Mouse (Mus musculus) limb, embryonic 15.5 days (tissue): ENCODE data around the gene Trappc12. TPM values are rescaled to one million over a fixed set of nuclear protein-coding genes. Genes with fewer than 3 reads are reported as not detected.

Source experiments
- ATAC-seq: fragments of 200-750 bp; cut with Nextera tagmentation; 2 replicates; pipeline ENCODE4 v1.8.0; 2017; ENCODE audit warnings: low read depth, moderate TSS enrichment; ENCODE audit not compliant: insufficient number of reproducible peaks, low FRiP score, low TSS enrichment
- H3K27ac ChIP-seq: fragments of 300-500 bp; sonication (generic); 2 replicates; pipeline ENCODE4 v1.5.1; 2015; ENCODE audit warnings: moderate library complexity, mild to moderate bottlenecking, inconsistent platforms
- H3K27me3 ChIP-seq: fragments of 300-500 bp; sonication (generic); 2 replicates; pipeline ENCODE4 v1.6.1; 2015; ENCODE audit warnings: inconsistent platforms
- H3K36me3 ChIP-seq: fragments of 300-500 bp; sonication (generic); 2 replicates; pipeline ENCODE4 v1.6.1; 2015; ENCODE audit warnings: inconsistent platforms
- H3K4me1 ChIP-seq: fragments of 300-500 bp; sonication (generic); 2 replicates; pipeline ENCODE4 v1.6.1; 2015; ENCODE audit warnings: inconsistent platforms
- H3K4me2 ChIP-seq: fragments of 300-500 bp; sonication (generic); 2 replicates; pipeline ENCODE4 v1.6.1; 2015; ENCODE audit warnings: mild to moderate bottlenecking, inconsistent platforms
- H3K4me3 ChIP-seq: fragments of 300-500 bp; sonication (generic); 2 replicates; pipeline ENCODE4 v1.5.1; 2015; ENCODE audit warnings: mild to moderate bottlenecking, inconsistent platforms
- H3K9ac ChIP-seq: fragments of 300-500 bp; sonication (generic); 2 replicates; pipeline ENCODE4 v1.6.1; 2015; ENCODE audit warnings: inconsistent platforms
- H3K9me3 ChIP-seq: fragments of 300-500 bp; sonication (generic); 2 replicates; pipeline ENCODE4 v1.6.1; 2016; ENCODE audit warnings: inconsistent platforms
- WGBS: fragments of 180-500 bp; shearing (Covaris S2); methylation state at CpG from one replicate; pipeline ENCODE4 v1.1.7; 2015; 5-methylcytosine and 5-hydroxymethylcytosine counted together
- polyA plus RNA-seq: library from polyadenylated mRNA; unstranded; fragments of >200 nt; fragmentation: Nextera tagmentation; extraction: Ambion mirVana; gene quantifications from 2 replicates; pipeline ENCODE4 v1.2.1, GENCODE M21; 2015

Trappc12 gene
- polyA plus RNA-seq, 1 experiment from 2014 or later: 37.8 TPM

- Histone ChIP-seq H3K4me1 (no peaks in the 10 kb centered on the region), H3K9me3 (no peaks in the 10 kb centered on the region), H3K4me2 (no peak overlapping the region), H3K9ac (no peak overlapping the region), H3K27me3 (no peaks in the 10 kb centered on the region), H3K36me3 (peaks cover 48% of the 10 kb centered on the region), H3K27ac (no peak overlapping the region), H3K4me3 (no peak overlapping the region)
- ATAC-seq: no peak
- WGBS: 81% methylated on average over 5 of the region's 5 CpGs
Observed at GRCm38 (mm10) chr12:28727061-28727460, 23.2 kb downstream of the Trappc12 start.

DNA sequence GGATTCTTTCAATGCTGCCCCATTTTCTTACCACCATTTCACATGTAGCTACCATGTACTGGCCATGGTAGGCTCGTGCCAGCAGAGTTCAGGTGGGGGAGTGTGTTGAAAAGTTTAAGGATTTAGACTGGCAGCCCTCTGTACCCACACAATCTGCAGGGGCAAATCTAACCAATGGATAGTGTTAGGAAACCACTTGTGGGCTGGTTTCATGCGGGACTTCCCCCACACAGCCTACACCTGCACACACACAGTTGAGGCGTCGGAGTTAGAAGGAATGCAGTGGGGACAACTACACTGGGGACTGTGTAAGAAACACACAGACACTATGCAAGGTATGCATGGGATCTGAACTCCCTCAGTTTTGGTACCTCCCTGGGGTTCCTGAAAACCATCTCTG is 24.1 kb downstream of the Trappc12 start:
- WGBS: 81% methylated on average over 4 of the region's 4 CpGs
- H3K4me1 ChIP-seq: no peaks in the 10 kb centered on the region
- H3K9me3 ChIP-seq: no peaks in the 10 kb centered on the region
- no peak overlapping the region for H3K9ac ChIP-seq
- H3K27ac ChIP-seq: no peak overlapping the region
- ATAC-seq: no peak
- no peak overlapping the region for H3K4me2 ChIP-seq
- H3K36me3 ChIP-seq: peaks cover 48% of the 10 kb centered on the region
- no peak overlapping the region for H3K4me3 ChIP-seq
- no peaks in the 10 kb centered on the region for H3K27me3 ChIP-seq

DNA sequence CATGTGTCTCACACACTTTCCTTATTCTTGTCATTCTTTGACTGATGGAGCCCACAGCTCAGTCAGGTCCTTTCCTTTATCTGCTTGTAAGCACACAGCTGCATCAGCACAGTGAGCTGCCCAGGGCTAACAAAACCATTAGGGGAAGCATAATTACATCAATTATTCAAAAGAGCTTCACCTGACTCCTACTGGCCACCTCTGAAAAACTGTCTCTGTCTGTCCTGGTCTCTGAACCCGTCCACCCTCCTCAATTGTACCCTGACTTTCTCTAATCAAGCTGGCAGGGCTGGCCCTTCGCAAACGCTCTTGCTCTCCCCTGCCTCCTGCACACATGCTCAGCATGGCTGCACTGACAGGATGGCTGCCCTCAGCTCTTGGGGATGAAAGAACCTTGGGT is 25.9 kb downstream of the Trappc12 start:
- ATAC-seq: no peak
- Histone ChIP-seq H3K4me2 (no peak overlapping the region), H3K27ac (no peak overlapping the region), H3K9me3 (no peaks in the 10 kb centered on the region), H3K27me3 (no peaks in the 10 kb centered on the region), H3K4me1 (no peaks in the 10 kb centered on the region), H3K36me3 (peaks cover 52% of the 10 kb centered on the region), H3K9ac (no peak overlapping the region), H3K4me3 (no peak overlapping the region)
- 78% methylated on average over 3 of the region's 3 CpGs for WGBS

DNA sequence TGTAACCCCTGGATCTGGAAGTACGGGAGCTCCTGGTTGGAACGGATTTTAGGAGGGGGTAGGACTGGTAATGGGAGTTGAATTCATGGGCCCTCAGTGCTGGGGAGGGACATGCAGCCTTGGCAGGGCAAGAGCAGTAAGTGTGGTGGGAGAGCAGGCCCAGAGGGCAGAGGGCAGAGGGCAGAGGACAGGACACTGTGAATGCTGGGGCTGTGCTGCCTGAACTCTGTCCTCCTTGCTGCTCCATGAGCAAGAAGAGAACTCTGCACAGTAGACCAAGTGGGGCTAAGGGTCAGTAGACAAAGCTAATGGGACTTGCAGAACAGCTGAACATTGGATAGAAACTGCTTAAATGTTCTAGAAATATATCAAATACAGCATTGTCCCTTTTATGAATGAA is 32.2 kb downstream of the Trappc12 start:
- WGBS: 96% methylated on average over 2 of the region's 2 CpGs
- H3K9me3 ChIP-seq: no peaks in the 10 kb centered on the region
- H3K4me2 ChIP-seq: no peak overlapping the region
- ATAC-seq: no peak
- H3K4me3 ChIP-seq: no peak overlapping the region
- H3K4me1 ChIP-seq: no peaks in the 10 kb centered on the region
- H3K36me3 ChIP-seq: peaks cover 70% of the 10 kb centered on the region
- no peak overlapping the region for H3K9ac ChIP-seq
- H3K27me3 ChIP-seq: no peaks in the 10 kb centered on the region
- H3K27ac ChIP-seq: no peak overlapping the region

- WGBS: 55% methylated on average over 2 of the region's 2 CpGs
- peaks cover 70% of the 10 kb centered on the region for H3K36me3 ChIP-seq
Observed at GRCm38 (mm10) chr12:28717066-28717465, 33.2 kb downstream of the Trappc12 start.

DNA sequence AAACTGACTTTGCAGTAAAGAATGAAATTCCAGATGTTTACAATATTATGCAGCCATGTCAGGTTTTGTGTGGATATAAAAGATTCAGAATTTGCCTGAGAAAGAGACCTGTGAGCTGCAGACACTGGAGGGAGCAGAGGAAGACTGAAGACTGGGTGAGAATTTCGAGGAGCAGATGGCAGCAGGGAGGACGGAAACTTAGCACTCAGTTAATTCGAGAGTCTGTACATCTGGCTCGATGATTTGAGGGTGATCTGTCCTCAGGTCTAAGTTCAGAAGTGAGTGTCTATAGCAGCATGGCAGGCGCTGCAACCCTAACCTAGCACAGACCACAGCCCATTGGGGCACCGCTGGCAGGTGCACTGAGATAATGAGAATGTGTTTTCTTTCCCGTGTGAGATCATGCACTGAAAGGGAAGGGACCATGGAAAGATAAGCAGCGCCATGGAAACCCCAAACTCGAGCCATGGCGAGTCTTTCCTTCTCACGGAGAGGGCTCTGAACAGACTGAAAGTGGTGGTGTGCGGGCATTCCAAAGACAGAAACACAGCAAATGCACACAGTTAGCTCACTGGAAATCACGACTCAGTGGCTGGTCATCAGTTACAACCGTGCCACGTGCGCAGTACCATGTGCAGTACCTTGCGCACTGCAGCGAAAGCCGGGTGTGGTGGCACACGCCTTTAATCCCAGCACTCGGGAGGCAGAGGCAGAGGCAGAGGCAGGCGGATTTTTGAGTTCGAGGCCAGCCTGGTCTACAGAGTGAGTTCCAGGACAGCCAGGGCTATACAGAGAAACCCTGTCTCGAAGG is 35.2 kb downstream of the Trappc12 start:
- peaks cover 70% of the 10 kb centered on the region for H3K36me3 ChIP-seq

More at GRCm38 (mm10) chr12:28717066-28717465, 33.2 kb downstream of the Trappc12 start:
- Histone ChIP-seq H3K9ac (no peak overlapping the region), H3K4me3 (no peak overlapping the region), H3K27ac (no peak overlapping the region), H3K9me3 (no peaks in the 10 kb centered on the region), H3K27me3 (no peaks in the 10 kb centered on the region), H3K4me1 (no peaks in the 10 kb centered on the region), H3K4me2 (no peak overlapping the region)
- ATAC-seq: no peak

GRCm38 (mm10) chr12:28710566-28711185 is 39.6 kb downstream of the Trappc12 start:
- no peak overlapping the region for H3K4me2 ChIP-seq
- no peak overlapping the region for H3K9ac ChIP-seq
- H3K4me1 ChIP-seq: no peaks in the 10 kb centered on the region
- peaks cover 57% of the 10 kb centered on the region for H3K36me3 ChIP-seq
- no peaks in the 10 kb centered on the region for H3K9me3 ChIP-seq
- WGBS: 79% methylated on average over 22 of the region's 22 CpGs
- H3K4me3 ChIP-seq: no peak overlapping the region
- no peaks in the 10 kb centered on the region for H3K27me3 ChIP-seq
- no peak overlapping the region for H3K27ac ChIP-seq
- no peak for ATAC-seq

More for the DNA sequence above, 35.2 kb downstream of the Trappc12 start:
- H3K27me3 ChIP-seq: no peaks in the 10 kb centered on the region
- 92% methylated on average over 24 of the region's 24 CpGs for WGBS
- H3K4me1 ChIP-seq: no peaks in the 10 kb centered on the region
- no peaks in the 10 kb centered on the region for H3K9me3 ChIP-seq
- H3K4me3 ChIP-seq: no peak overlapping the region
- no peak overlapping the region for H3K4me2 ChIP-seq
- ATAC-seq: no peak
- no peak overlapping the region for H3K27ac ChIP-seq
- H3K9ac ChIP-seq: no peak overlapping the region

GRCm38 (mm10) chr12:28708154-28708553 is 42.1 kb downstream of the Trappc12 start:
- Histone ChIP-seq H3K4me2 (no peak overlapping the region), H3K4me3 (no peak overlapping the region), H3K27me3 (no peaks in the 10 kb centered on the region), H3K36me3 (peaks cover 44% of the 10 kb centered on the region), H3K9me3 (no peaks in the 10 kb centered on the region), H3K27ac (no peak overlapping the region), H3K9ac (no peak overlapping the region), H3K4me1 (no peaks in the 10 kb centered on the region)
- 80% methylated on average over 4 of the region's 4 CpGs for WGBS
- ATAC-seq: no peak

- Histone ChIP-seq H3K27ac (no peak overlapping the region), H3K4me2 (no peak overlapping the region), H3K27me3 (no peaks in the 10 kb centered on the region), H3K4me3 (no peak overlapping the region), H3K9me3 (no peaks in the 10 kb centered on the region), H3K4me1 (peaks cover 5% of the 10 kb centered on the region; the same call in 1 of the 2 replicates), H3K9ac (no peak overlapping the region), H3K36me3 (peaks cover 21% of the 10 kb centered on the region; the same call in 1 of the 2 replicates)
- WGBS: 91% methylated on average over 6 of the region's 6 CpGs
- ATAC-seq: no peak
Observed at GRCm38 (mm10) chr12:28705204-28705603, 45.1 kb downstream of the Trappc12 start.

DNA sequence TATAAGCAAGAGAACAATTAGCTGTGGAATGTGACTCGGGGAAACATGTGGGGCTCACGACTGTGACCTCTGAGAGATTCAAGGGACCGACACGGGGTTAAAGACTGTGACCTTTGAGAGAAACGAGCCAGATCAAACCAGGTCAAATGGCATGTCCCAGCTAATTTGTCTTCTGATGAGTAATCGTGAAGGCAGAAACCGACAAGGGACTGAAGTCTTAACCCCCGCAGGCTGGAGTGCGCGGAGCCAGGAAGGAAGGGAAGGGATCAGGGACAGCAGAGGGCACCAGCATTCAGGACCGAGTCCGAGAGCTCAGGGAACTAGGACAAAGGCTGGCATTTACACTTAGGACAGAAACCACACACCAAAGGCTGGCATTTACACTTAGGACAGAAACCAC is 45.9 kb downstream of the Trappc12 start:
- Histone ChIP-seq H3K4me1 (peaks cover 9% of the 10 kb centered on the region; the same call in 1 of the 2 replicates), H3K27ac (no peak overlapping the region), H3K36me3 (peaks cover 13% of the 10 kb centered on the region; the same call in 1 of the 2 replicates), H3K27me3 (no peaks in the 10 kb centered on the region), H3K9ac (no peak overlapping the region), H3K4me3 (no peak overlapping the region), H3K9me3 (no peaks in the 10 kb centered on the region), H3K4me2 (no peak overlapping the region)
- ATAC-seq: no peak
- WGBS: 13% methylated on average over 12 of the region's 12 CpGs

DNA sequence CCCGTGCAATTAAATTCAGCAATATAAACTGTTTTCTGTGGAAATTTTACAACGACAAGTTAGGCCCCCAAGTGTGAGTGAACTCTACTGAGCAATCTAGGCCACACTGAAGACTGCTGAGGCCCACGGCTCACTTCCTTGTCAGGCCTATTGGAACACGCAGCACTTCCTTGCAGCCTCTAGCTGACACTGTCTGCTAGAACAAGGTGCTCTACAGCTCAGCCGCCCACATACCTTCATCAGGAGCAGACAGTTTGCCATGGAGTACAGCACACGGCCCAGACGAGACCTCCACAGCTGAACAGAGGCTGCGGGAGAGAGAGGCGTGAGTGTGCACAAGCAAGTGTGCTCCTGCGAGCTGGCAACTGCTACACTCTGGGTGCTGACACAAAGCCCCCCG is 49.0 kb downstream of the Trappc12 start:
- Histone ChIP-seq H3K9me3 (no peaks in the 10 kb centered on the region), H3K27ac (0 out of 2 replicates have a peak overlapping the region, but pooled peaks have one; percentile 71), H3K4me3 (no peak overlapping the region), H3K4me1 (peaks cover 9% of the 10 kb centered on the region; the same call in 1 of the 2 replicates), H3K27me3 (no peaks in the 10 kb centered on the region), H3K4me2 (no peak overlapping the region), H3K9ac (no peak overlapping the region), H3K36me3 (peaks cover 22% of the 10 kb centered on the region)
- no peak for ATAC-seq
- 70% methylated on average over 11 of the region's 11 CpGs for WGBS

DNA sequence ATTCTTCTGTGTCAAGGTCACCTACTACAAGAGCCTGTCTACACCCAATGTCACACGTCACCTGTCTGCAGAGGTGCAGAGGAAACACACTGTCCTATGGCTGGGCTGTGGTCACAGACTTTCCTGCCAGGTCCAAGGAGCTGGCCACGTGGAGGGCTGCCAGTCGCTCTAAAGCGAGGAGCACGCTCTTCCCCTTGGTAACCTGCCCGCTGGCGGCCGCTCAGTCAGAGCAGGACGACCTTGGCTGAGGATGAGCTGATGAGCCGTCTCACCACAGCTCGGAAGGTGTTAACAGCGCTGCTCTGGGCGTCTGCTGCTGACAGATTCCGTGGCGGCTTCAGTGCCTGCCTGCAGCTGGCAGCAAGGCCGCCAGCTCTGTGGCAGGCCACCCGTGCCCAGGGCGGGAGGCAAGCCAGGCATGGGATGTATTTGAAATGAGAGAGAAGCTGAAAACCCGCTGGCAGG is 49.7 kb downstream of the Trappc12 start:
- peaks cover 29% of the 10 kb centered on the region for H3K36me3 ChIP-seq
- H3K4me1 ChIP-seq: peaks cover 9% of the 10 kb centered on the region; the same call in 1 of the 2 replicates
- no peaks in the 10 kb centered on the region for H3K27me3 ChIP-seq
- no peak overlapping the region for H3K9ac ChIP-seq
- no peaks in the 10 kb centered on the region for H3K9me3 ChIP-seq
- H3K4me3 ChIP-seq: no peak overlapping the region
- no peak overlapping the region for H3K4me2 ChIP-seq
- WGBS: 68% methylated on average over 19 of the region's 19 CpGs
- ATAC-seq: no peak
- H3K27ac ChIP-seq: peak overlapping the region; percentile 71
